Mouse (Mus musculus): ENCODE measurements around the gene Mroh8.

DNA sequence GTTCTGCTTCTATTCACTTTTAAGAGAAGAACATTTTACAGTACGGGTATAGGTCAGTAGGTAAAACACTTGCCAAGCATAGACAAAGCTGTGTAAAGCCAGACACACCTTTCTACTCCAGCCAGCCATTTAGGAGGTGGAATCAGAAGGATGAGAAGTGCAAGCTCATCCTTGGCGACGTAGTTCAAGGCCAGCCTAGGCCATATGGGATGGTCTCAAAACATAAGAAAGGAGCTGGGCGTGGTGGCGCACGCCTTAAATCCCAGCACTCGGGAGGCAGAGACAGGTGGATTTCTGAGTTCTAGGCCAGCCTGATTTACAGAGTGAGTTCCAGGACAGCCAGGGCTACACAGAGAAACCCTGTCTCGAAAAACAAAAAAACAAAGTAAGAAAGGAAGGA lies 30.3 kb upstream of the Mroh8 start:
- TF ChIP-seq POLR2AphosphoS5 (IDR thresholded peaks at IDR 0.05; ENCODE audit: insufficient replicate concordance, low read depth, low read length) (no peak), CTCF (IDR thresholded peaks at IDR 0.05; ENCODE audit: low read depth, low read length) (no peak), GATA1 (IDR thresholded peaks at IDR 0.05; ENCODE audit: borderline replicate concordance, low read length) (no peak), TAL1 (conservative IDR thresholded peaks at IDR 0.05; ENCODE audit: low read depth, low read length) (no peak)

Measured in G1E (cell line).